Mouse (Mus musculus) liver (tissue): ENCODE measurements around the gene Efhd2.

Source experiments
- DNase-seq: peaks from one replicate; pipeline ENCODE4 v3.0.0-alpha.2; 2020; ENCODE audit warnings: mixed read lengths

Gene Efhd2

GRCm38 (mm10) chr4:141857422-141857930, 17.2 kb downstream of the Efhd2 start:
- DNase-seq, result peak; percentile 82

- peak; percentile 71 for DNase-seq
These were observed 21.3 kb downstream of the Efhd2 start for GRCm38 (mm10) chr4:141853437-141853836.

- DNase-seq, result no peak
These were observed 28.7 kb downstream of the Efhd2 start, which contains the start of gene Ctrc for GRCm38 (mm10) chr4:141845999-141846398. TSS of gene Ctrc (minus strand) at chr4:141846359.

GRCm38 (mm10) chr4:141834536-141835095, 40.1 kb downstream of the Efhd2 start:
- DNase-seq, result no peak

GRCm38 (mm10) chr4:141833911-141834310, 40.8 kb downstream of the Efhd2 start:
- DNase-seq, result no peak

GRCm38 (mm10) chr4:141831361-141831760, 43.4 kb downstream of the Efhd2 start:
- no peak for DNase-seq

GRCm38 (mm10) chr4:141830381-141830780, 44.3 kb downstream of the Efhd2 start:
- no peak for DNase-seq

GRCm38 (mm10) chr4:141828177-141828576, 46.5 kb downstream of the Efhd2 start:
- DNase-seq, result no peak

GRCm38 (mm10) chr4:141827401-141827800, 47.3 kb downstream of the Efhd2 start:
- DNase-seq, result no peak

- no peak for DNase-seq
These were observed 48.7 kb downstream of the Efhd2 start, which contains the start of gene Cela2a for GRCm38 (mm10) chr4:141826060-141826459. TSS of gene Cela2a (minus strand) at chr4:141826160.

GRCm38 (mm10) chr4:141822979-141823378, 51.7 kb downstream of the Efhd2 start:
- peak; percentile 81 for DNase-seq

GRCm38 (mm10) chr4:141822089-141822488, 52.6 kb downstream of the Efhd2 start:
- DNase-seq, result peak; percentile 45

- DNase-seq, result no peak
These were observed 53.5 kb downstream of the Efhd2 start for GRCm38 (mm10) chr4:141821178-141821577.

GRCm38 (mm10) chr4:141819316-141819715, 55.4 kb downstream of the Efhd2 start:
- no peak for DNase-seq

- no peak for DNase-seq
These were observed 55.9 kb downstream of the Efhd2 start for GRCm38 (mm10) chr4:141818861-141819260.

GRCm38 (mm10) chr4:141817706-141818105, 57.0 kb downstream of the Efhd2 start:
- DNase-seq, result no peak

GRCm38 (mm10) chr4:141816776-141817655, 57.7 kb downstream of the Efhd2 start:
- no peak for DNase-seq

- DNase-seq, result no peak
These were observed 58.5 kb downstream of the Efhd2 start for GRCm38 (mm10) chr4:141816267-141816666.

- DNase-seq, result no peak
These were observed 63.3 kb downstream of the Efhd2 start for GRCm38 (mm10) chr4:141811375-141811774.

- no peak for DNase-seq
These were observed 63.7 kb downstream of the Efhd2 start for GRCm38 (mm10) chr4:141810975-141811374.

GRCm38 (mm10) chr4:141809850-141810464, 64.8 kb downstream of the Efhd2 start:
- DNase-seq, result peak; percentile 52
